Mouse (Mus musculus): ENCODE data around the gene Gdf15. TPM values are rescaled to one million over a fixed set of nuclear protein-coding genes. Genes with fewer than 3 reads are reported as not detected.

The Gdf15 gene
- polyA plus RNA-seq, 1 experiment, result 11.2 TPM

DNA sequence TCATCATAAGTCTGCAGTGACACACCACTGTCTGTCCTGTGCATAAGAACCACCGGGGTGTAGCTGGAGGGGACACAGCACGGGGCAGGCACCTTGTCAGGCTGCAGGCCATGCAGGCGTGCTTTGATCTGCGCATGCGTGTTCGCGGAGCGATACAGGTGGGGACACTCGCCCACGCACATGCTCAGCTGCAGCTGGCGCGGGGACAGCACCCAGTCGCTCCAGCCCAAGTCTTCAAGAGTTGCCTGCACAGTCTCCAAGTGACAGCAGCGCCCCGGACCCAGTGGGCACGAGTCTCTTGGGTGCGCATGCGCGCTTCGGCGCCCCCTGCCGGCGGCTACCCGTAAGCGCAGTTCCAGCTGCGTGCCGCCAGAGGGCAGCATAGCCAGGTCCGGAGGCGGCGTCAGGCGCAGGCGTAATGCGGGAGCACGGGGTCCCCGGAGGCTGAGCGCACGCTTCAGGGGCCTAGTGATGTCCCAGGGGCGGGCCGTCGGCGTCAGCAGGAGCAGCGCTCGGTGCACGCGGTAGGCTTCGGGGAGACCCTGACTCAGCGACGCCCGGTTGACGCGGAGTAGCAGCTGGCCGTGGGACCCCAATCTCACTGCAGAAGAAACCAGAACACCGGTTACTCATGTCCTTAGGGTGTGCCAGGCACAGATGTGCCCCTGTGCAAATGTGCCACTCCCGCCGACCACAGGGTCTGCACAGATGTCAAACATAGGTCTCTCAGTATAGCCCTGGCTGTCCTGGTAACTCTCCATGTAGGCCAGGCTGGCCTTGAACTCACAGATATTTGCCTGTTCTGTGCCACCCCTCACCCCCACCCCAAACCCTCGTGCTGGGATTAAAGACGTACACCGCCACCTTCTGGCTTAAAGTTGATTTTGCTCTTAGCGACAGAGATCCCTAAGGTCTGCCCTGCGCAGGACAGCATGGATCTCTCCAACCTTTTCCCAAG lies 2.4 kb downstream of the Gdf15 start:
- TF ChIP-seq POLR2A (IDR thresholded peaks at IDR 0.05; ENCODE audit: low read depth, low read length) (no peak), CTCF (conservative IDR thresholded peaks at IDR 0.05; ENCODE audit: insufficient read depth, insufficient read length, low read depth, low read length) (peak; percentile 99)
- Histone ChIP-seq H3K4me3 (ENCODE audit: insufficient read depth, low read depth, low read length) (peak overlapping the region; percentile 71), H3K27ac (ENCODE audit: insufficient read depth, low read depth, low read length) (peak overlapping the region; percentile 59), H3K4me1 (ENCODE audit: control insufficient read depth, insufficient read depth, low read length) (peaks cover 30% of the 10 kb centered on the region), H3K27me3 (replicated peaks; ENCODE audit: control insufficient read depth, insufficient read depth, low read length) (no peaks in the 10 kb centered on the region), H3K36me3 (ENCODE audit: control insufficient read depth, insufficient read depth, low read length) (no peaks in the 10 kb centered on the region)
- WGBS, result 2% methylated on average over 60 of the region's 60 CpGs
- DNase-seq, result peak; percentile 89

- TF ChIP-seq POLR2A (IDR thresholded peaks at IDR 0.05; ENCODE audit: low read depth, low read length), result no peak
- TF ChIP-seq CTCF (conservative IDR thresholded peaks at IDR 0.05; ENCODE audit: insufficient read depth, insufficient read length, low read depth, low read length), result no peak
- H3K4me3 ChIP-seq (ENCODE audit: insufficient read depth, low read depth, low read length), result no peak overlapping the region
- H3K27ac ChIP-seq (ENCODE audit: insufficient read depth, low read depth, low read length), result no peak overlapping the region
- H3K4me1 ChIP-seq (ENCODE audit: control insufficient read depth, insufficient read depth, low read length), result peaks cover 22% of the 10 kb centered on the region
- WGBS, result 68% methylated on average over 7 of the region's 7 CpGs
- no peak for DNase-seq
- no peaks in the 10 kb centered on the region for H3K36me3 ChIP-seq (ENCODE audit: control insufficient read depth, insufficient read depth, low read length)
- H3K27me3 ChIP-seq (replicated peaks; ENCODE audit: control insufficient read depth, insufficient read depth, low read length), result no peaks in the 10 kb centered on the region
Measured at GRCm38 (mm10) chr8:70628986-70629490, 3.2 kb downstream of the Gdf15 start.

DNA sequence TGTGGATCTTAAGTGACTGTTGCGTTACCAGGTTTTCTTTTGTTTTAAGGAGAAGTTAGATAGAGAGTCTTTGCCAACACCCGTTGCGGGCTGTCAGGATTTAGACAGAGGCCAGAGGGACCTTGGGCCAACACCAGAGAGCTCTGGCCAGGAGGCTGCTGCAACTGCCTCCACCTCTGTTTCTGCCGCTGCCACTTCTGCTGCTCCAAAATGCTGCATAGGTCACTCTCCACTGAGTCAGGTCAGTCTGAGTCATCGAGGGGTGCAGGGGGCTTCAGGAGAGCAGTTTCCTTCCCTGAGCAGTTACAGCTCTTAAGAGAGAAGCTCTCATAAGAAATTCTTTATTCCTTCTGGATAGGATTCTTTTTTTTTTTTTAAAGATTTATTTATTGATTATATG lies 5.2 kb downstream of the Gdf15 start:
- H3K27ac ChIP-seq (ENCODE audit: insufficient read depth, low read depth, low read length), result no peak overlapping the region
- TF ChIP-seq POLR2A (IDR thresholded peaks at IDR 0.05; ENCODE audit: low read depth, low read length) (no peak), CTCF (conservative IDR thresholded peaks at IDR 0.05; ENCODE audit: insufficient read depth, insufficient read length, low read depth, low read length) (no peak)
- no peaks in the 10 kb centered on the region for H3K27me3 ChIP-seq (replicated peaks; ENCODE audit: control insufficient read depth, insufficient read depth, low read length)
- no peaks in the 10 kb centered on the region for H3K36me3 ChIP-seq (ENCODE audit: control insufficient read depth, insufficient read depth, low read length)
- H3K4me1 ChIP-seq (ENCODE audit: control insufficient read depth, insufficient read depth, low read length), result peaks cover 10% of the 10 kb centered on the region; the same call in 1 of the 2 replicates
- H3K4me3 ChIP-seq (ENCODE audit: insufficient read depth, low read depth, low read length), result no peak overlapping the region
- 80% methylated on average over 5 of the region's 5 CpGs for WGBS
- no peak for DNase-seq

- Histone ChIP-seq H3K4me1 (ENCODE audit: control insufficient read depth, insufficient read depth, low read length) (peaks cover 5% of the 10 kb centered on the region; the same call in 1 of the 2 replicates), H3K36me3 (ENCODE audit: control insufficient read depth, insufficient read depth, low read length) (no peaks in the 10 kb centered on the region), H3K4me3 (ENCODE audit: insufficient read depth, low read depth, low read length) (no peak overlapping the region), H3K27ac (ENCODE audit: insufficient read depth, low read depth, low read length) (no peak overlapping the region), H3K27me3 (replicated peaks; ENCODE audit: control insufficient read depth, insufficient read depth, low read length) (no peaks in the 10 kb centered on the region)
- TF ChIP-seq POLR2A (IDR thresholded peaks at IDR 0.05; ENCODE audit: low read depth, low read length) (no peak), CTCF (conservative IDR thresholded peaks at IDR 0.05; ENCODE audit: insufficient read depth, insufficient read length, low read depth, low read length) (peak; percentile 78)
- 4% methylated on average over 5 of the region's 5 CpGs for WGBS
- DNase-seq, result peak; percentile 83
Measured at GRCm38 (mm10) chr8:70625104-70625503, 7.2 kb downstream of the Gdf15 start.

- Histone ChIP-seq H3K4me1 (ENCODE audit: control insufficient read depth, insufficient read depth, low read length) (no peaks in the 10 kb centered on the region), H3K27ac (ENCODE audit: insufficient read depth, low read depth, low read length) (no peak overlapping the region), H3K36me3 (ENCODE audit: control insufficient read depth, insufficient read depth, low read length) (no peaks in the 10 kb centered on the region), H3K4me3 (ENCODE audit: insufficient read depth, low read depth, low read length) (no peak overlapping the region), H3K27me3 (replicated peaks; ENCODE audit: control insufficient read depth, insufficient read depth, low read length) (no peaks in the 10 kb centered on the region)
- 61% methylated on average over 3 of the region's 3 CpGs for WGBS
- TF ChIP-seq POLR2A (IDR thresholded peaks at IDR 0.05; ENCODE audit: low read depth, low read length) (no peak), CTCF (conservative IDR thresholded peaks at IDR 0.05; ENCODE audit: insufficient read depth, insufficient read length, low read depth, low read length) (no peak)
- no peak for DNase-seq
Measured at GRCm38 (mm10) chr8:70622220-70622619, 10.0 kb downstream of the Gdf15 start.

GRCm38 (mm10) chr8:70618888-70619334 lies 13.3 kb downstream of the Gdf15 start:
- no peak overlapping the region for H3K27ac ChIP-seq (ENCODE audit: insufficient read depth, low read depth, low read length)
- H3K27me3 ChIP-seq (replicated peaks; ENCODE audit: control insufficient read depth, insufficient read depth, low read length), result no peaks in the 10 kb centered on the region
- DNase-seq, result no peak
- no peaks in the 10 kb centered on the region for H3K36me3 ChIP-seq (ENCODE audit: control insufficient read depth, insufficient read depth, low read length)
- H3K4me3 ChIP-seq (ENCODE audit: insufficient read depth, low read depth, low read length), result no peak overlapping the region
- TF ChIP-seq POLR2A (IDR thresholded peaks at IDR 0.05; ENCODE audit: low read depth, low read length), result no peak
- TF ChIP-seq CTCF (conservative IDR thresholded peaks at IDR 0.05; ENCODE audit: insufficient read depth, insufficient read length, low read depth, low read length), result no peak
- no peaks in the 10 kb centered on the region for H3K4me1 ChIP-seq (ENCODE audit: control insufficient read depth, insufficient read depth, low read length)
- WGBS, result 34% methylated on average over 9 of the region's 9 CpGs

- no peaks in the 10 kb centered on the region for H3K4me1 ChIP-seq (ENCODE audit: control insufficient read depth, insufficient read depth, low read length)
- WGBS, result 87% methylated on average over 11 of the region's 11 CpGs
- no peak overlapping the region for H3K27ac ChIP-seq (ENCODE audit: insufficient read depth, low read depth, low read length)
- TF ChIP-seq CTCF (conservative IDR thresholded peaks at IDR 0.05; ENCODE audit: insufficient read depth, insufficient read length, low read depth, low read length), result no peak
- no peak for TF ChIP-seq POLR2A (IDR thresholded peaks at IDR 0.05; ENCODE audit: low read depth, low read length)
- no peak overlapping the region for H3K4me3 ChIP-seq (ENCODE audit: insufficient read depth, low read depth, low read length)
- H3K27me3 ChIP-seq (replicated peaks; ENCODE audit: control insufficient read depth, insufficient read depth, low read length), result no peaks in the 10 kb centered on the region
- DNase-seq, result no peak
- no peaks in the 10 kb centered on the region for H3K36me3 ChIP-seq (ENCODE audit: control insufficient read depth, insufficient read depth, low read length)
Measured at GRCm38 (mm10) chr8:70617985-70618384, 14.3 kb downstream of the Gdf15 start.
